Mouse (Mus musculus) adrenal gland, adult 2 months (tissue): ENCODE results near the gene Meox1. TPM values are rescaled to one million over a fixed set of nuclear protein-coding genes. Genes with fewer than 3 reads are reported as not detected.

ENCODE experiments used
- DNase-seq: peaks from one replicate; pipeline ENCODE4 v3.0.0; 2021
- polyA plus RNA-seq: library from polyadenylated mRNA; depleted of rRNA; stranded (reverse); fragments of >200 nt; gene quantifications from 2 replicates; pipeline ENCODE4 v1.2.3, GENCODE M21; 2012; rRNA removed
- total RNA-seq, 2 experiments: library from RNA; stranded (reverse); gene quantifications; 2 replicates each; pipeline ENCODE4 v1.2.3; 2021

The Meox1 gene
- total and polyA plus RNA-seq, 3 experiments = 0.57 to 5.3 (median 1.4) TPM

- peak; percentile 65 for DNase-seq
Observed at GRCm38 (mm10) chr11:101851042-101851441, 43.1 kb downstream of the Meox1 start.

GRCm38 (mm10) chr11:101849286-101849685 lies 44.9 kb downstream of the Meox1 start:
- DNase-seq = peak; percentile 75

GRCm38 (mm10) chr11:101847509-101847908 lies 46.7 kb downstream of the Meox1 start:
- no peak for DNase-seq

GRCm38 (mm10) chr11:101842773-101843163 lies 51.4 kb downstream of the Meox1 start:
- no peak for DNase-seq

- DNase-seq = no peak
Observed at GRCm38 (mm10) chr11:101841998-101842772, 52.0 kb downstream of the Meox1 start.

- DNase-seq = no peak
Observed at GRCm38 (mm10) chr11:101840405-101840804, 53.8 kb downstream of the Meox1 start.

- peak; percentile 27 for DNase-seq
Observed at GRCm38 (mm10) chr11:101839426-101839825, 54.7 kb downstream of the Meox1 start.

- no peak for DNase-seq
Observed at GRCm38 (mm10) chr11:101832001-101832400, 62.2 kb downstream of the Meox1 start.

- DNase-seq = no peak
Observed at GRCm38 (mm10) chr11:101830616-101831015, 63.6 kb downstream of the Meox1 start.

GRCm38 (mm10) chr11:101830112-101830511 lies 64.1 kb downstream of the Meox1 start:
- DNase-seq = peak; percentile 27

GRCm38 (mm10) chr11:101828718-101829117 lies 65.5 kb downstream of the Meox1 start:
- no peak for DNase-seq

Other genes starting within 250 kb of the Meox1 start
- 10 to 100 TPM; 10.8 to 16.6 TPM for gene Arl4d, start 228.8 kb downstream of the Meox1 start, total RNA-seq
- 4.0 and 4.8 TPM in 2 replicates for gene Arl4d, start 228.8 kb downstream of the Meox1 start, polyA plus RNA-seq
- gene Dhx8, start 161.5 kb downstream of the Meox1 start, total RNA-seq = 10 to 100 TPM; 25.0 to 28.6 TPM
- gene Dhx8, start 161.5 kb downstream of the Meox1 start, polyA plus RNA-seq = 4.9 and 5.8 TPM in 2 replicates
- 1 to 10 TPM in 1 of 2 experiments, under 1 TPM in 1; 0.58 to 1.9 TPM for gene Etv4, start 109.0 kb downstream of the Meox1 start, total RNA-seq
- 3.4 and 4.7 TPM in 2 replicates for gene Etv4, start 109.0 kb downstream of the Meox1 start, polyA plus RNA-seq
- not detected for gene Sost, start 72.6 kb upstream of the Meox1 start, total RNA-seq
- gene Sost, start 72.6 kb upstream of the Meox1 start, polyA plus RNA-seq = 0.39 and 0.41 TPM in 2 replicates
- gene Cfap97d1, start 89.9 kb upstream of the Meox1 start, total RNA-seq = not detected
- gene Cfap97d1, start 89.9 kb upstream of the Meox1 start, polyA plus RNA-seq = not detected in 2 replicates
- gene Dusp3, start 92.6 kb upstream of the Meox1 start, total RNA-seq = 100 to 1,000 TPM in 1 of 2 experiments, 10 to 100 TPM in 1; 89.8 to 151 TPM
- gene Dusp3, start 92.6 kb upstream of the Meox1 start, polyA plus RNA-seq = 189 and 210 TPM in 2 replicates
- 10 to 100 TPM in 1 of 2 experiments, 1 to 10 TPM in 1; 7.8 to 13.5 TPM for gene Mpp3, start 134.1 kb upstream of the Meox1 start, total RNA-seq
- gene Mpp3, start 134.1 kb upstream of the Meox1 start, polyA plus RNA-seq = 12.1 and 16.9 TPM in 2 replicates
- 10 to 100 TPM; 28.1 to 58.7 TPM for gene Cd300lg, start 147.1 kb upstream of the Meox1 start, total RNA-seq
- 44.3 and 60.6 TPM in 2 replicates for gene Cd300lg, start 147.1 kb upstream of the Meox1 start, polyA plus RNA-seq
- 10 to 100 TPM in 1 of 2 experiments, 1 to 10 TPM in 1; 9.8 to 12.3 TPM for gene Mpp2, start 194.1 kb upstream of the Meox1 start, total RNA-seq
- 14.4 and 17.5 TPM in 2 replicates for gene Mpp2, start 194.1 kb upstream of the Meox1 start, polyA plus RNA-seq
- not detected for gene Ppy, start 206.9 kb upstream of the Meox1 start, total RNA-seq
- not detected in 2 replicates for gene Ppy, start 206.9 kb upstream of the Meox1 start, polyA plus RNA-seq
- not detected for gene Pyy, start 213.5 kb upstream of the Meox1 start, total RNA-seq
- gene Pyy, start 213.5 kb upstream of the Meox1 start, polyA plus RNA-seq = not detected in 2 replicates